Mouse (Mus musculus) kidney, postnatal 4 days (tissue): ENCODE data around the gene Baiap3.

Experiments used
- DNase-seq, 2 experiments: peaks; one replicate each; pipeline ENCODE4 v3.0.0; 2021; ENCODE audit warnings: mixed read lengths in 2 of 2

The Baiap3 gene

DNA sequence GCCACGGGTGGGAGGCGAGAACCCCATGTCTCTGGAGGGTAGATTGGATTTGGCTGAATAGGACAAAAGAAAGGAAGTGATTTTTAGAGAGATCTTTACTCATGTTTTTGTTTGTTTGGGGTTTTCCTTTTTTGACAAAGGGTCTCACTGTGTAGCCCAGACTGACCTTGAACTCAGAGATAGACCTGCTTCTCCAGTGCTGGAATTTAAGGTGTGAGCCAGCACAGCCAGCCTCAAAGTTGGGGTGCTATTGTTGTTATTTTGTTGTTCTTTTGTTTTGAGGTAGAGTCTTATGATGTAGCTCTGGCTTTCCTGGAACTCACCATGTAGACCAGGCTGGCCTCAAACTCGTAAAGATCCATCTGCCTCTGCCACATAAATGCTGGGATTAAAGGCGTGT lies 53.8 kb downstream of the Baiap3 start:
- no peak for DNase-seq
